ENCODE assay signal across 8 mouse cellular contexts in genomic region chr8:109778993-109779421, GRCm38 (mm10). TPM values are rescaled to one million over a fixed set of nuclear protein-coding genes. Genes with fewer than 3 reads are reported as not detected.
A peak's percentile ranks its signal among the peaks of the same experiment; 100 is the strongest.
DNase-seq lines count a peak whose midpoint lies in the region; ATAC-seq and TF ChIP-seq lines count a peak whose summit lies in the region.

No protein-coding gene starts in this region.

- peak overlapping the region; percentile 75 for H3K4me3 ChIP-seq in embryonic facial prominence, embryonic 11.5 days (ENCODE audit: low read depth, low read length)
- peak overlapping the region; percentile 93 for H3K4me3 ChIP-seq in hindbrain, embryonic 11.5 days (ENCODE audit: low read depth, low read length)
- peak overlapping the region; percentile 84 for H3K4me3 ChIP-seq in liver, adult 2 months (ENCODE audit: insufficient read depth, low read depth, low read length)
- H3K4me3 ChIP-seq in neural tube, embryonic 12.5 days: peak overlapping the region; percentile 78

- no peak for TF ChIP-seq CTCF in liver, adult 2 months (IDR thresholded peaks at IDR 0.05; ENCODE audit: low read depth, low read length)

- no peaks in the 10 kb centered on the region for H3K27me3 ChIP-seq in embryonic facial prominence, embryonic 11.5 days (ENCODE audit: control insufficient read depth, insufficient read depth, low read length)
- no peaks in the 10 kb centered on the region for H3K27me3 ChIP-seq in hindbrain, embryonic 11.5 days (ENCODE audit: control insufficient read depth, insufficient read depth, low read length)
- H3K27me3 ChIP-seq in liver, adult 2 months (ENCODE audit: control insufficient read depth, insufficient read depth, low read length): no peaks in the 10 kb centered on the region
- 0 out of 2 replicates have a peak, but pooled peaks cover 3% of the 10 kb centered on the region for H3K27me3 ChIP-seq in neural tube, embryonic 12.5 days (replicated peaks)

- peak overlapping the region; percentile 71 for H3K27ac ChIP-seq in embryonic facial prominence, embryonic 11.5 days (replicated peaks; ENCODE audit: low read depth, low read length)
- peak overlapping the region; percentile 97 for H3K27ac ChIP-seq in hindbrain, embryonic 11.5 days (ENCODE audit: low read depth, low read length)
- H3K27ac ChIP-seq in liver, adult 2 months (replicated peaks; ENCODE audit: insufficient read depth, low read depth, low read length): peak overlapping the region; percentile 86
- H3K27ac ChIP-seq in neural tube, embryonic 12.5 days: peak overlapping the region; percentile 89

- no peaks in the 10 kb centered on the region for H3K9me3 ChIP-seq in embryonic facial prominence, embryonic 11.5 days (replicated peaks; ENCODE audit: control insufficient read depth, low read length)
- H3K9me3 ChIP-seq in hindbrain, embryonic 11.5 days (ENCODE audit: control insufficient read depth, low read length): no peaks in the 10 kb centered on the region
- no peaks in the 10 kb centered on the region for H3K9me3 ChIP-seq in neural tube, embryonic 12.5 days

- H3K79me2 ChIP-seq in liver, adult 2 months (ENCODE audit: control insufficient read depth, insufficient read depth, low read length): peaks cover 30% of the 10 kb centered on the region; the same call in 1 of the 2 replicates

- H3K36me3 ChIP-seq in embryonic facial prominence, embryonic 11.5 days (replicated peaks; ENCODE audit: control insufficient read depth, insufficient read depth, low read depth, low read length): no peaks in the 10 kb centered on the region
- no peaks in the 10 kb centered on the region for H3K36me3 ChIP-seq in hindbrain, embryonic 11.5 days (ENCODE audit: control insufficient read depth, insufficient read depth, low read length)
- no peaks in the 10 kb centered on the region for H3K36me3 ChIP-seq in liver, adult 2 months (ENCODE audit: control insufficient read depth, insufficient read depth, low read length)
- no peaks in the 10 kb centered on the region for H3K36me3 ChIP-seq in neural tube, embryonic 12.5 days

- H3K9ac ChIP-seq in embryonic facial prominence, embryonic 11.5 days (replicated peaks; ENCODE audit: low read length): peak overlapping the region; percentile 68
- H3K9ac ChIP-seq in hindbrain, embryonic 11.5 days (ENCODE audit: low read depth, low read length): peak overlapping the region; percentile 98
- H3K9ac ChIP-seq in liver, adult 2 months (ENCODE audit: low read depth, low read length): peak overlapping the region; percentile 86
- peak overlapping the region; percentile 94 for H3K9ac ChIP-seq in neural tube, embryonic 12.5 days

- 0% methylated on average over 31 of the region's 32 CpGs for WGBS in embryonic facial prominence, embryonic 11.5 days
- whole genome bisulfite sequencing in hindbrain, embryonic 11.5 days: 0% methylated on average over 32 of the region's 32 CpGs
- under 1% methylated on average over 32 of the region's 32 CpGs for WGBS in liver, adult 2 months
- under 1% methylated on average over 32 of the region's 32 CpGs for WGBS in neural tube, embryonic 12.5 days

- peak; percentile 27 for DNase-seq in layer of hippocampus, adult 9-11 months
- no peak for DNase-seq in layer of hippocampus, adult 11-12 months (ENCODE audit: low spot score)
- DNase-seq in NIH3T3 (ENCODE audit: low read depth): peak; percentile 51
- peak; percentile 38 for DNase-seq in embryonic facial prominence, embryonic 11.5 days (ENCODE audit: low spot score)
- DNase-seq in hindbrain, embryonic 11.5 days (ENCODE audit: low spot score): no peak
- peak; percentile 56 for DNase-seq in liver, adult 2 months (ENCODE audit: extremely low read depth, low read depth, low spot score)
- peak; percentile 29 for DNase-seq in urinary bladder, postnatal 25 days (ENCODE audit: low spot score)

- no peak for TF ChIP-seq POLR2A in liver, adult 2 months (IDR thresholded peaks at IDR 0.05; ENCODE audit: extremely low read depth, insufficient read depth, low read length)

- peak; percentile 61; the same call in 1 of the 2 replicates for ATAC-seq in embryonic facial prominence, embryonic 11.5 days (replicated peaks; ENCODE audit: insufficient number of reproducible peaks, low FRiP score, low TSS enrichment, low read depth)
- peak; percentile 77; the same call in 1 of the 2 replicates for ATAC-seq in hindbrain, embryonic 11.5 days (ENCODE audit: low FRiP score)
- peak; percentile 79 for ATAC-seq in neural tube, embryonic 12.5 days (ENCODE audit: low FRiP score, low read depth)

- H3K4me1 ChIP-seq in embryonic facial prominence, embryonic 11.5 days (ENCODE audit: control insufficient read depth, insufficient read depth, low read length): no peaks in the 10 kb centered on the region
- 0 out of 2 replicates have a peak, but pooled peaks cover 2% of the 10 kb centered on the region for H3K4me1 ChIP-seq in hindbrain, embryonic 11.5 days (replicated peaks; ENCODE audit: control insufficient read depth, insufficient read depth, low read length)
- H3K4me1 ChIP-seq in liver, adult 2 months (ENCODE audit: control insufficient read depth, insufficient read depth, low read length): peaks cover 17% of the 10 kb centered on the region
- peaks cover 13% of the 10 kb centered on the region for H3K4me1 ChIP-seq in neural tube, embryonic 12.5 days

- peak overlapping the region; percentile 73 for H3K4me2 ChIP-seq in embryonic facial prominence, embryonic 11.5 days (ENCODE audit: low read depth, low read length)
- peak overlapping the region; percentile 85 for H3K4me2 ChIP-seq in hindbrain, embryonic 11.5 days (replicated peaks; ENCODE audit: low read depth, low read length)
- H3K4me2 ChIP-seq in neural tube, embryonic 12.5 days (replicated peaks): peak overlapping the region; percentile 89

RNA-seq across cellular contexts. Expression of gene Ap1g1, which starts 0.7 kb away (rescaled TPM):
- 37.7 and 42.5 TPM in 2 replicates for polyA plus RNA-seq in embryonic facial prominence, embryonic 11.5 days (2014; fragmentation: Nextera tagmentation; extraction: Ambion mirVana)
- 33.8 and 44.4 TPM in 2 replicates for polyA plus RNA-seq in hindbrain, embryonic 11.5 days (2014; fragmentation: Nextera tagmentation; extraction: Ambion mirVana)
- 54.8 and 57.8 TPM in 2 replicates for total RNA-seq in liver, adult 2 months (2014; rRNA removed)
- 28.0 and 28.2 TPM in 2 replicates for polyA plus RNA-seq in liver, adult 2 months (2012; rRNA removed)
- 56.4 and 62.9 TPM in 2 replicates for polyA plus RNA-seq in neural tube, embryonic 12.5 days (2016; fragmentation: Nextera tagmentation; extraction: Ambion mirVana)

RNA-seq across cellular contexts. Expression of gene Atxn1l, which starts 41.5 kb away (rescaled TPM):
- polyA plus RNA-seq in embryonic facial prominence, embryonic 11.5 days (2014; fragmentation: Nextera tagmentation; extraction: Ambion mirVana): 6.0 and 6.5 TPM in 2 replicates
- polyA plus RNA-seq in hindbrain, embryonic 11.5 days (2014; fragmentation: Nextera tagmentation; extraction: Ambion mirVana): 5.9 and 6.0 TPM in 2 replicates
- 6.3 and 7.5 TPM in 2 replicates for total RNA-seq in liver, adult 2 months (2014; rRNA removed)
- 5.9 and 6.2 TPM in 2 replicates for polyA plus RNA-seq in liver, adult 2 months (2012; rRNA removed)
- 6.3 and 7.8 TPM in 2 replicates for polyA plus RNA-seq in neural tube, embryonic 12.5 days (2016; fragmentation: Nextera tagmentation; extraction: Ambion mirVana)

Comparison
In these comparisons a context has a peak if more than half of its experiments do, and no peak if none do; other contexts are left out.
1. DNase-seq: peak in layer of hippocampus, adult 9-11 months (single experiment), NIH3T3 (single experiment), embryonic facial prominence, embryonic 11.5 days (single experiment), liver, adult 2 months (single experiment) and urinary bladder, postnatal 25 days (single experiment); none in layer of hippocampus, adult 11-12 months (single experiment) and hindbrain, embryonic 11.5 days (single experiment).
2. Peak in every context shown above with its lines, with median percentiles within 50 percentile points of each other: ATAC-seq, H3K27ac ChIP-seq, H3K4me2 ChIP-seq, H3K4me3 ChIP-seq and H3K9ac ChIP-seq.